Mouse (Mus musculus): ENCODE results near the gene Rpgr. TPM values are rescaled to one million over a fixed set of nuclear protein-coding genes. Genes with fewer than 3 reads are reported as not detected.

Rpgr gene
- total and polyA plus RNA-seq, 3 experiments, result not detected

- Histone ChIP-seq H3K36me3 (ENCODE audit: control insufficient read depth in 1 of 2, insufficient read depth in 2 of 2, low read length in 2 of 2) (no peaks in the 10 kb centered on the region), H3K4me1 (ENCODE audit: control insufficient read depth in 1 of 2, insufficient read depth in 2 of 2, low read length in 2 of 2) (no peaks in the 10 kb centered on the region), H3K4me3 (ENCODE audit: control insufficient read depth in 1 of 2, insufficient read depth in 1 of 2, low read depth in 2 of 2, low read length in 2 of 2) (no peak overlapping the region), H3K9ac (ENCODE audit: control insufficient read depth, low read depth, low read length, poor library complexity, severe bottlenecking) (no peak overlapping the region), H3K27ac (ENCODE audit: control insufficient read depth, low read depth, low read length) (no peak overlapping the region), H3K27me3 (ENCODE audit: control insufficient read depth in 1 of 2, insufficient read depth in 2 of 2, low read length in 2 of 2) (no peaks in the 10 kb centered on the region), H3K79me2 (ENCODE audit: control insufficient read depth, insufficient read depth, low read length, poor library complexity) (no peaks in the 10 kb centered on the region), H3K9me3 (replicated peaks; ENCODE audit: insufficient read depth, low read length) (no peaks in the 10 kb centered on the region)
- no peak for TF ChIP-seq NELFE (IDR thresholded peaks at IDR 0.05; ENCODE audit: low read depth, low read length)
- TF ChIP-seq EP300 (IDR thresholded peaks at IDR 0.05; ENCODE audit: low read depth in 1 of 2, low read length in 2 of 2), result no peak
- no peak for TF ChIP-seq CHD2 (IDR thresholded peaks at IDR 0.05; ENCODE audit: low read length)
- TF ChIP-seq TCF12 (IDR thresholded peaks at IDR 0.05; ENCODE audit: low read depth, low read length), result no peak
- TF ChIP-seq USF1 (IDR thresholded peaks at IDR 0.05; ENCODE audit: low read depth, low read length), result no peak
- no peak for TF ChIP-seq USF2 (IDR thresholded peaks at IDR 0.05; ENCODE audit: borderline replicate concordance in 1 of 2, insufficient read depth in 1 of 2, low read depth in 1 of 2, low read length in 2 of 2)
- DNase-seq (ENCODE audit: low read depth, low spot score), result no peak
Measured at GRCm38 (mm10) chrX:10079981-10080380, 136.7 kb downstream of the Rpgr start.

- Histone ChIP-seq H3K9me3 (replicated peaks; ENCODE audit: insufficient read depth, low read length) (no peaks in the 10 kb centered on the region), H3K9ac (ENCODE audit: control insufficient read depth, low read depth, low read length, poor library complexity, severe bottlenecking) (no peak overlapping the region), H3K27me3 (ENCODE audit: control insufficient read depth in 1 of 2, insufficient read depth in 2 of 2, low read length in 2 of 2) (no peaks in the 10 kb centered on the region), H3K27ac (ENCODE audit: control insufficient read depth, low read depth, low read length) (no peak overlapping the region), H3K4me1 (ENCODE audit: control insufficient read depth in 1 of 2, insufficient read depth in 2 of 2, low read length in 2 of 2) (no peaks in the 10 kb centered on the region), H3K79me2 (ENCODE audit: control insufficient read depth, insufficient read depth, low read length, poor library complexity) (no peaks in the 10 kb centered on the region), H3K36me3 (ENCODE audit: control insufficient read depth in 1 of 2, insufficient read depth in 2 of 2, low read length in 2 of 2) (no peaks in the 10 kb centered on the region), H3K4me3 (ENCODE audit: control insufficient read depth in 1 of 2, insufficient read depth in 1 of 2, low read depth in 2 of 2, low read length in 2 of 2) (no peak overlapping the region)
- TF ChIP-seq GATA1 (IDR thresholded peaks at IDR 0.05; ENCODE audit: low read depth, low read length), result no peak
- no peak for TF ChIP-seq MAX (IDR thresholded peaks at IDR 0.05; ENCODE audit: low read length)
- no peak for TF ChIP-seq CHD1 (IDR thresholded peaks at IDR 0.05; ENCODE audit: low read depth, low read length)
- no peak for TF ChIP-seq USF2 (IDR thresholded peaks at IDR 0.05; ENCODE audit: borderline replicate concordance in 1 of 2, insufficient read depth in 1 of 2, low read depth in 1 of 2, low read length in 2 of 2)
- no peak for TF ChIP-seq JUND (IDR thresholded peaks at IDR 0.05; ENCODE audit: low read depth, low read length)
- TF ChIP-seq MAFK (IDR thresholded peaks at IDR 0.05; ENCODE audit: borderline replicate concordance, low read depth, low read length), result no peak
- no peak for TF ChIP-seq MYC (IDR thresholded peaks at IDR 0.05; ENCODE audit: low read depth, low read length)
- TF ChIP-seq CHD2 (IDR thresholded peaks at IDR 0.05; ENCODE audit: low read length), result no peak
- no peak for DNase-seq (ENCODE audit: low read depth, low spot score)
Measured at GRCm38 (mm10) chrX:10073966-10074365, 142.8 kb downstream of the Rpgr start.

- TF ChIP-seq E2F4 (IDR thresholded peaks at IDR 0.05; ENCODE audit: borderline replicate concordance, low read depth, low read length) (no peak), MXI1 (IDR thresholded peaks at IDR 0.05; ENCODE audit: low read depth, low read length) (no peak), MAX (IDR thresholded peaks at IDR 0.05; ENCODE audit: low read length) (no peak), MEF2A (IDR thresholded peaks at IDR 0.05; ENCODE audit: extremely low read depth, insufficient replicate concordance, low read depth, low read length, poor library complexity, severe bottlenecking) (no peak), TCF12 (IDR thresholded peaks at IDR 0.05; ENCODE audit: low read depth, low read length) (no peak), ZKSCAN1 (IDR thresholded peaks at IDR 0.05; ENCODE audit: low read depth, low read length) (no peak), HCFC1 (IDR thresholded peaks at IDR 0.05; ENCODE audit: low read depth, low read length) (no peak), MAZ (IDR thresholded peaks at IDR 0.05; ENCODE audit: low read depth, low read length) (no peak), POLR2A (IDR thresholded peaks at IDR 0.05; ENCODE audit: control insufficient read depth in 1 of 2, insufficient read depth in 1 of 2, low read depth in 1 of 2, low read length in 2 of 2, poor library complexity in 1 of 2) (no peak), NELFE (IDR thresholded peaks at IDR 0.05; ENCODE audit: low read depth, low read length) (no peak), BHLHE40 (IDR thresholded peaks at IDR 0.05; ENCODE audit: borderline replicate concordance, low read depth, low read length) (no peak), POLR2AphosphoS2 (IDR thresholded peaks at IDR 0.05; ENCODE audit: low read length) (no peak), POLR2AphosphoS5 (IDR thresholded peaks at IDR 0.05; ENCODE audit: borderline replicate concordance, low read depth, low read length) (no peak), JUND (IDR thresholded peaks at IDR 0.05; ENCODE audit: low read depth, low read length) (no peak), USF2 (IDR thresholded peaks at IDR 0.05; ENCODE audit: borderline replicate concordance in 1 of 2, insufficient read depth in 1 of 2, low read depth in 1 of 2, low read length in 2 of 2) (no peak), MAFK (IDR thresholded peaks at IDR 0.05; ENCODE audit: borderline replicate concordance, low read depth, low read length) (no peak), TAL1 (IDR thresholded peaks at IDR 0.05; ENCODE audit: low read length) (no peak)
- H3K4me3 ChIP-seq (ENCODE audit: control insufficient read depth in 1 of 2, insufficient read depth in 1 of 2, low read depth in 2 of 2, low read length in 2 of 2), result no peak overlapping the region
- no peaks in the 10 kb centered on the region for H3K9me3 ChIP-seq (replicated peaks; ENCODE audit: insufficient read depth, low read length)
- H3K27ac ChIP-seq (ENCODE audit: control insufficient read depth, low read depth, low read length), result no peak overlapping the region
- no peaks in the 10 kb centered on the region for H3K36me3 ChIP-seq (ENCODE audit: control insufficient read depth in 1 of 2, insufficient read depth in 2 of 2, low read length in 2 of 2)
- H3K4me1 ChIP-seq (ENCODE audit: control insufficient read depth in 1 of 2, insufficient read depth in 2 of 2, low read length in 2 of 2), result no peaks in the 10 kb centered on the region
- no peak overlapping the region for H3K9ac ChIP-seq (ENCODE audit: control insufficient read depth, low read depth, low read length, poor library complexity, severe bottlenecking)
- H3K27me3 ChIP-seq (ENCODE audit: control insufficient read depth in 1 of 2, insufficient read depth in 2 of 2, low read length in 2 of 2), result no peaks in the 10 kb centered on the region
- DNase-seq (ENCODE audit: low read depth, low spot score), result no peak
- H3K79me2 ChIP-seq (ENCODE audit: control insufficient read depth, insufficient read depth, low read length, poor library complexity), result no peaks in the 10 kb centered on the region
Measured at GRCm38 (mm10) chrX:10071529-10071928, 145.2 kb downstream of the Rpgr start.

Data from MEL (cell line).